Mouse (Mus musculus) stomach, embryonic 15.5 days (tissue): ENCODE data around the gene Gm48552. TPM values are rescaled to one million over a fixed set of nuclear protein-coding genes. Genes with fewer than 3 reads are reported as not detected.

Source experiments
- ATAC-seq: fragments of 200-750 bp; cut with Nextera tagmentation; 2 replicates; pipeline ENCODE4 v1.8.0; 2017; ENCODE audit warnings: low read depth, moderate number of reproducible peaks, moderate TSS enrichment; ENCODE audit not compliant: insufficient read depth, low FRiP score
- H3K27ac ChIP-seq: fragments of 300-500 bp; sonication (generic); 2 replicates; pipeline ENCODE4 v1.5.1; 2015; ENCODE audit warnings: mild to moderate bottlenecking, inconsistent platforms
- H3K27me3 ChIP-seq: fragments of 300-500 bp; sonication (generic); replicated peaks from 2 replicates; pipeline ENCODE4 v1.6.1; 2015; ENCODE audit warnings: inconsistent platforms
- H3K36me3 ChIP-seq: fragments of 300-500 bp; sonication (generic); 2 replicates; pipeline ENCODE4 v1.6.1; 2015; ENCODE audit warnings: inconsistent platforms
- H3K4me1 ChIP-seq: fragments of 300-500 bp; sonication (generic); 2 replicates; pipeline ENCODE4 v1.6.1; 2015; ENCODE audit warnings: inconsistent platforms
- H3K4me2 ChIP-seq: fragments of 300-500 bp; sonication (generic); 2 replicates; pipeline ENCODE4 v1.6.1; 2015; ENCODE audit warnings: mild to moderate bottlenecking, inconsistent platforms
- H3K4me3 ChIP-seq: fragments of 300-500 bp; sonication (generic); replicated peaks from 2 replicates; pipeline ENCODE4 v1.5.1; 2015; ENCODE audit warnings: inconsistent platforms
- H3K9ac ChIP-seq: fragments of 300-500 bp; sonication (generic); 2 replicates; pipeline ENCODE4 v1.6.1; 2015; ENCODE audit warnings: inconsistent platforms
- H3K9me3 ChIP-seq: fragments of 300-500 bp; sonication (generic); 2 replicates; pipeline ENCODE4 v1.6.1; 2016; ENCODE audit warnings: inconsistent platforms
- WGBS: fragments of 180-500 bp; shearing (Covaris S2); methylation state at CpG from one replicate; pipeline ENCODE4 v1.1.7; 2015; 5-methylcytosine and 5-hydroxymethylcytosine counted together
- polyA plus RNA-seq: library from polyadenylated mRNA; unstranded; fragments of >200 nt; fragmentation: Nextera tagmentation; extraction: Ambion mirVana; gene quantifications from 2 replicates; pipeline ENCODE4 v1.2.1, GENCODE M21; 2015

Gene Gm48552
- polyA plus RNA-seq, 1 experiment from 2014 or later, result 1.4 TPM

DNA sequence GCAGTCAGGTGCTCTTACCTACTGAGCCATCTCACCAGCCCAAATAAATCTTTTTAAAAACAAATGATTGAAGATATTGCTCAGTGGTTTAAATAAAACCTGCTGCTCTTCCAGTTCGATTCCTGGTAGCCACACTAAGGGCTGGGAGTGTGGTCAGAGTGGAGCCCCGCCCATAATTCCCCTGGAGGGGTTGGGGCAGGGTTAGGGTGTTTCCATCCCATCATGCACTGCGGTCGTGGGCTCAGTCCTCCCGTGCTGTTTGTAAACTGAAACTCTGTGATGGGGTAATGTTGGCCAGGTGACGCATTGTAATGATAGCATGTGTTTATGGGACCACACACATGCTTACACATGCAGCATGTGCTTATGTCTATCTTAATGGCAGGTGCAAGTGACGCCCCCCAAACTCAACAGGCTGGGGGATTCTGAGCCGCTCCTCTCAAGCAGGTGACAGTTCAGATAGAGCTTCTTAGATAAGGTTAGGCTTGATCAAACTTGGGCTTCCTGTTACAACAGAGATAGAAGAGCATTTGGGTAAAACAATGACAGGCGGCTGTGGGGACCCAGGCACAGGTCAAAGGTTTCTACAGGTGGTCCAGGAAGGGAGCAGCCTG lies 37.0 kb upstream of the Gm48552 start:
- WGBS, result 18% methylated on average over 9 of the region's 9 CpGs
- Histone ChIP-seq H3K27me3 (no peaks in the 10 kb centered on the region), H3K27ac (no peak overlapping the region)

GRCm38 (mm10) chr10:81354738-81355477 lies 33.9 kb upstream of the Gm48552 start:
- no peak overlapping the region for H3K4me2 ChIP-seq
- H3K27me3 ChIP-seq, result no peaks in the 10 kb centered on the region
- no peak overlapping the region for H3K9ac ChIP-seq
- WGBS, result 72% methylated on average over 9 of the region's 9 CpGs
- no peak overlapping the region for H3K27ac ChIP-seq
- peaks cover 31% of the 10 kb centered on the region for H3K4me1 ChIP-seq
- ATAC-seq, result no peak
- H3K4me3 ChIP-seq, result no peak overlapping the region
- no peaks in the 10 kb centered on the region for H3K9me3 ChIP-seq
- H3K36me3 ChIP-seq, result no peaks in the 10 kb centered on the region

More for the DNA sequence above, 37.0 kb upstream of the Gm48552 start:
- no peaks in the 10 kb centered on the region for H3K9me3 ChIP-seq
- no peak overlapping the region for H3K9ac ChIP-seq
- H3K4me2 ChIP-seq, result peak overlapping the region; percentile 24; the same call in 1 of the 2 replicates
- H3K36me3 ChIP-seq, result peaks cover 16% of the 10 kb centered on the region; the same call in 1 of the 2 replicates
- ATAC-seq, result no peak
- H3K4me3 ChIP-seq, result no peak overlapping the region
- H3K4me1 ChIP-seq, result peaks cover 35% of the 10 kb centered on the region

DNA sequence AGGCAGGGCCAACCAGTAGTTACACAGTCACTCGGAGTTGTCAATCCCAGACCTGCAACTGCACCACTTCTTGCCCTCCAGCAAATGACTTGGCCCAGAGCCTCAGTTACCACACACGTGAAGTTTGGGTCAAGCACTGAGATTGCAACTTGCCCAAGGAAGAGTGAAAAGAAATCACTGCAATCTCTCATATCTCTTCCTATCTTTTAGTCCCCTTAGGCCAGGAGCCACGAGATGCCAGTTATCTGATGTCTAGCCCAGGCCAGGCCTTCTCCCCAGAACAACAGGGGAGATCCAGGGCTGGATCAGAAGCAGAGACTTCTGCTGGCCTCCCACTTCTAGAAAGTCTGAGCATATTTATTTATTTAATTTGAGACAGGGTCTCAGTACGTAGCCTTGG lies 33.3 kb upstream of the Gm48552 start:
- ATAC-seq, result no peak
- no peaks in the 10 kb centered on the region for H3K27me3 ChIP-seq
- H3K36me3 ChIP-seq, result no peaks in the 10 kb centered on the region
- no peak overlapping the region for H3K4me2 ChIP-seq
- H3K4me1 ChIP-seq, result peaks cover 31% of the 10 kb centered on the region
- H3K27ac ChIP-seq, result no peak overlapping the region
- WGBS, result 79% methylated on average over 4 of the region's 4 CpGs
- no peak overlapping the region for H3K4me3 ChIP-seq
- H3K9me3 ChIP-seq, result no peaks in the 10 kb centered on the region
- no peak overlapping the region for H3K9ac ChIP-seq

DNA sequence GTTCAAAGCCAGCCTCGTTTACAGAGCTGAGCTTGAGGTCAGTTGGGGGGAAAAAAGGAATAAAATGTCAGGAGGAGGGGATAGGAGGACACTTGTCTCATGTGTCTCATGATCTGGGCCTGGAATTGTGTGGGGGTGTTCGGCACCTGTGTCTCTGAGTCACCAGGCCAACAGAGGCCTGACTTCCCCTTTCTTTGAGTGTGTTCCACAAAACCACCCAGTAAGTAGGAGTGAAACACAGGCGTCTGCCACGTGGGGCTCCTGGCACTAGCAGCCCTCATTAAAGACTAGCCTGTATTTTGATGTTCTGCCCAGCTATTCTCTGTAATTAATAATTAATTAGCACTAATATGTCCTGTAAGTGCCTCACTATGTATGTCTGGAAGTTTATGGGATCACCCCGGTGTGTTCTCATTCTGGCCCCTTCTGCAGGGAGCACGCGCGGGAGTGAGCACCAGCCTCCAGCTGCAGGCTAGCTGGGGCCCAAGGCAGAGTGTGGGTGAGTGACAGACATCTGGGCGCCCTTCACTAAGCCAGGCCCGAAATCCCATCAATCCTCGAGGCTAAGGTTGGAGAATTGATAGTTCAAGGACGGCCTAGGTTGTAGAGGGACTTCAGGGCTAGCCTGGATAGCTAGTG lies 32.3 kb upstream of the Gm48552 start:
- H3K9me3 ChIP-seq, result no peaks in the 10 kb centered on the region
- H3K4me3 ChIP-seq, result peak overlapping the region; percentile 83; the same call in 1 of the 2 replicates
- no peak overlapping the region for H3K9ac ChIP-seq
- peak overlapping the region; percentile 99 for H3K4me2 ChIP-seq
- H3K27ac ChIP-seq, result no peak overlapping the region
- H3K36me3 ChIP-seq, result no peaks in the 10 kb centered on the region
- 50% methylated on average over 12 of the region's 12 CpGs for WGBS
- H3K27me3 ChIP-seq, result no peaks in the 10 kb centered on the region
- no peak for ATAC-seq
- H3K4me1 ChIP-seq, result peaks cover 28% of the 10 kb centered on the region

DNA sequence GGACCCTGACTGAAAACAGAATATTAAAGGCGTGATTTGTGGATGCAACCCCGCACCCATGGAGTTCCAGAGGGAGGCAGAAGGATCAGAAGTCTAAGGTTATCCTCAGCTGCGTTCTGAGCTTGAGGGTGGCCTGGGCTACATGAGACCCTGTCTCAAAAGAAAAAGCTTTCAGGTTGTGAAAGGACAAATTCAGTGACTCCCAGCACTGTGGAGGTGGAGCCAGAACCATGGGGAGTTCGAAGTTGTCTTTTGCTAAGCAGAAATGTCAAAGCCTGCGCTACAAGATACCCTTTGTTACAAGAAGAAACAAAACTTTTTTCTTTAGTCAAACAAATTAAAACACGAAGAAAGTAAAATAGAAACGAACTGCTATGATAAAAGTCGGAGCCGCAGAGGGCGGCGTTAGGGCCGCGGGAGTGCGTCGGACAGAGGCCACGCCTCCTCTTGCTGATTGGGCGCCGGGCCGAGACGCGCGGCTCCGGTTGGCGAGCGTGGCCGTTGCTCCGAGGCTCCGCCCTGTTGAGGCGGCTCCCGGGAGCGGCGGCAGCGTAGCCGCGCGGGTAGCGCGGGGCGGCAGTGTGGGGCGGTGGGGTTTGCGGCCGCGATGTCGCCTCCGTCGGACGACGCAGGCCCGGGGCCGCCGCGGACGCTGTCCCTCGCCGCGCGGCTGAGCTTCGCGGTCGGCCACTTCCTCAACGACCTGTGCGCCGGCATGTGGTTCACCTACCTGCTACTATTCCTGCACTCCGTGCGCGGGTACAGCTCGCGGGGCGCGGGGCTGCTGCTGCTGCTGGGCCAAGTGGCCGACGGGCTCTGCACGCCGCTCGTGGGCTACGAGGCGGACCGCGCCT lies 31.6 kb upstream of the Gm48552 start, which contains the start of gene Mfsd12:
Gene Mfsd12, plus strand, starts transcription at position 501 of the 854 bp plus-strand sequence.
- Histone ChIP-seq H3K4me1 (peaks cover 23% of the 10 kb centered on the region), H3K9ac (peak within 1 kb of the TSS; percentile 76), H3K36me3 (no peaks in the 10 kb centered on the region), H3K4me3 (peak within 1 kb of the TSS; percentile 83), H3K9me3 (no peaks in the 10 kb centered on the region), H3K27ac (0 out of 2 replicates have a peak within 1 kb of the TSS, but pooled peaks have one; percentile 23), H3K27me3 (no peaks in the 10 kb centered on the region), H3K4me2 (peak within 1 kb of the TSS; percentile 99)
- peak; percentile 87 for ATAC-seq
- 2% methylated on average over 79 of the region's 79 CpGs for WGBS

DNA sequence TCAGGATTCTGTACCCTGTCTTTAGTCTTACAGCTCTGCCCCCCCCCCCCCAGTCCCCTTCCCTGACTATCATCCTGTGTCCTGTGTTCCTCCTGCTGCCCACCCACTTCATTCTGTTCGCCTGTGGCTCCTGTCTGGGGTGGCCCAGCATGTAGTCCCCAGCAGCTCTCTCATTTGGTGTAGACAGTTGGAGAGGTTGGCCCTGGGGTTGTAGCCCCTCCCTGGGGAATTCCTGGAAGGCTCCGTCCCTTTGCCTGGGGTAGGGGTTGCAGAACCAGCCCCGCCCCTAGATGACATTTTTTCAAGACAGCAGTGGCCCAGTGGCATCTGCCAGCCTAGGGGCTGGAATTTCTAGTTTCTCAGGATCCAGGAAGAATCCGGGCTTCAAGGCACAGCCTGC lies 30.6 kb upstream of the Gm48552 start:
- Histone ChIP-seq H3K9me3 (no peaks in the 10 kb centered on the region), H3K4me1 (peaks cover 32% of the 10 kb centered on the region), H3K9ac (peak overlapping the region; percentile 76; the same call in 1 of the 2 replicates), H3K36me3 (no peaks in the 10 kb centered on the region), H3K27ac (0 out of 2 replicates have a peak overlapping the region, but pooled peaks have one; percentile 23), H3K4me3 (peak overlapping the region; percentile 83), H3K4me2 (peak overlapping the region; percentile 99), H3K27me3 (no peaks in the 10 kb centered on the region; the same call in 1 of the 2 replicates)
- no peak for ATAC-seq
- 32% methylated on average over 4 of the region's 4 CpGs for WGBS

DNA sequence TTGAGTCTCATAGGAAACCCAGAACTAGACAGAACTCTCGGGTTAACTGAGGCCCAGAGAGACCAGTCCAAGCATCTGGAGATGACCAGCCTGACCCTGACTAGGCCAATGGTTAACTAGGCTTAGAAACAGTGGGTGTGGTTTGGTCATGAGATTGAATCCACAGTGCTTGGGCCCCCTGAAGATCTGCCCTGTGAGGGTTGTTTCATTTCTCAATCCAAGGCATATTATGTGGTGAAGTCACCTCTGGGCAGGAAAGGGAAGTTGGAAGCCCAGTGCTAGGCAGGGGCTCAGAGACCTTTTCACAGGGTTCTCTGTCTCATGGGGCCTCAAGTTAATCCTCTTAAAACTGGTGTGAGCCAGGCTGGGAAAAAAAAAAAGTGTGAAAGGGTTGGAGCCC lies 30.0 kb upstream of the Gm48552 start:
- WGBS, result 58% methylated on average over 1 of the region's 1 CpGs
- Histone ChIP-seq H3K27ac (0 out of 2 replicates have a peak overlapping the region, but pooled peaks have one; percentile 23), H3K36me3 (no peaks in the 10 kb centered on the region), H3K9me3 (no peaks in the 10 kb centered on the region), H3K4me1 (peaks cover 38% of the 10 kb centered on the region), H3K27me3 (no peaks in the 10 kb centered on the region; the same call in 1 of the 2 replicates), H3K4me3 (no peak overlapping the region; the same call in 1 of the 2 replicates), H3K9ac (no peak overlapping the region; the same call in 1 of the 2 replicates), H3K4me2 (peak overlapping the region; percentile 99)
- ATAC-seq, result no peak

GRCm38 (mm10) chr10:81360721-81361120 lies 28.1 kb upstream of the Gm48552 start:
- Histone ChIP-seq H3K27ac (no peak overlapping the region), H3K9ac (no peak overlapping the region), H3K4me1 (peaks cover 57% of the 10 kb centered on the region), H3K36me3 (no peaks in the 10 kb centered on the region), H3K4me3 (no peak overlapping the region), H3K4me2 (no peak overlapping the region), H3K27me3 (no peaks in the 10 kb centered on the region; the same call in 1 of the 2 replicates), H3K9me3 (no peaks in the 10 kb centered on the region)
- 55% methylated on average over 8 of the region's 8 CpGs for WGBS
- ATAC-seq, result no peak

DNA sequence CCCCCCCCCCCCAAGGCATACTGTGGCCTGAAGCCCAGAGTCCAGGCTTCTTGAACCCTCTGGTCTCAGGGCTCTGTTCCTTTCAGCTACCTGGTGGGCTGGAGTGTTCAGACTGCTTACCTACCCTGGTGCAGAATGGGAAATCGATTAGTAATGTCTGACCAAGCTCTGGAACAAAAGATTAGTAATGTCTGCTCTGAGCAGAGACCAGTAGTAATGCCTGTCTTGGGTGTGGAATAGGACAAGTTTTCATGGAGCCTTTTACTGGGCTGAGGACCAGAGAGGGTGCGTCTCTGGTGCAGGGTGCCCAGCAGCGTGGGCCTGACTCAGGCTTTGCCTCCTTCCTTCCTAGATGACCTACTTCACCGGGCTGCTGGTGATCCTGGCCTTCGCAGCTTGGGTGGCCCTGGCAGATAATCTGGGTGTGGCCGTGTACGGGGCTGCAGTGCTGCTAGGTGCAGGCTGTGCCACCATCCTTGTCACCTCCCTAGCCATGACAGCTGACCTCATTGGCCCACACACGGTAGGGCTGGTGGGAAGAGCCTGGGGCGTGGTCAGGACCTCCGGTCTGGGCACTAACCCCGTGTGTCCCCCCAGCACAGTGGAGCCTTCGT lies 26.4 kb upstream of the Gm48552 start:
- WGBS, result 59% methylated on average over 12 of the region's 12 CpGs
- H3K27me3 ChIP-seq, result no peaks in the 10 kb centered on the region; the same call in 1 of the 2 replicates
- H3K4me1 ChIP-seq, result peaks cover 55% of the 10 kb centered on the region
- H3K27ac ChIP-seq, result peak overlapping the region; percentile 75
- ATAC-seq, result peak; percentile 51
- peaks cover 8% of the 10 kb centered on the region for H3K36me3 ChIP-seq
- H3K9me3 ChIP-seq, result no peaks in the 10 kb centered on the region
- no peak overlapping the region; the same call in 1 of the 2 replicates for H3K4me3 ChIP-seq
- no peak overlapping the region for H3K9ac ChIP-seq
- H3K4me2 ChIP-seq, result peak overlapping the region; percentile 55

GRCm38 (mm10) chr10:81363436-81364346 lies 25.1 kb upstream of the Gm48552 start:
- WGBS, result 19% methylated on average over 54 of the region's 54 CpGs
- no peak for ATAC-seq
- no peak overlapping the region for H3K9ac ChIP-seq
- H3K9me3 ChIP-seq, result no peaks in the 10 kb centered on the region
- H3K4me2 ChIP-seq, result peak overlapping the region; percentile 55
- H3K4me1 ChIP-seq, result peaks cover 48% of the 10 kb centered on the region
- no peaks in the 10 kb centered on the region; the same call in 1 of the 2 replicates for H3K27me3 ChIP-seq
- H3K27ac ChIP-seq, result peak overlapping the region; percentile 75
- peak overlapping the region; percentile 26 for H3K4me3 ChIP-seq
- peaks cover 21% of the 10 kb centered on the region for H3K36me3 ChIP-seq
